Mouse (Mus musculus) limb, embryonic 13.5 days (tissue): ENCODE data around the gene Gh. TPM values are rescaled to one million over a fixed set of nuclear protein-coding genes. Genes with fewer than 3 reads are reported as not detected.

ENCODE experiments used
- ATAC-seq: fragments of 200-750 bp; cut with Nextera tagmentation; 2 replicates; pipeline ENCODE4 v1.8.0; 2017; ENCODE audit warnings: low read depth, moderate number of reproducible peaks, moderate TSS enrichment; ENCODE audit not compliant: low FRiP score
- H3K27ac ChIP-seq: fragments of 300-500 bp; sonication (generic); 2 replicates; pipeline ENCODE4 v1.5.1; 2015; ENCODE audit warnings: inconsistent platforms, mild to moderate bottlenecking, moderate library complexity
- H3K27me3 ChIP-seq: fragments of 300-500 bp; sonication (generic); 2 replicates; pipeline ENCODE4 v1.6.1; 2015; ENCODE audit warnings: mild to moderate bottlenecking, inconsistent platforms
- H3K36me3 ChIP-seq: fragments of 300-500 bp; sonication (generic); 2 replicates; pipeline ENCODE4 v1.6.1; 2015; ENCODE audit warnings: inconsistent platforms, mild to moderate bottlenecking, moderate library complexity
- H3K4me1 ChIP-seq: fragments of 300-500 bp; sonication (generic); 2 replicates; pipeline ENCODE4 v1.6.1; 2015; ENCODE audit warnings: inconsistent platforms
- H3K4me2 ChIP-seq: fragments of 300-500 bp; sonication (generic); replicated peaks from 2 replicates; pipeline ENCODE4 v1.6.1; 2015; ENCODE audit warnings: inconsistent platforms, mild to moderate bottlenecking, moderate library complexity
- H3K4me3 ChIP-seq: fragments of 300-500 bp; sonication (generic); 2 replicates; pipeline ENCODE4 v1.5.1; 2015; ENCODE audit warnings: moderate library complexity, mild to moderate bottlenecking, inconsistent platforms
- H3K9ac ChIP-seq: fragments of 300-500 bp; sonication (generic); 2 replicates; pipeline ENCODE4 v1.6.1; 2015; ENCODE audit warnings: mild to moderate bottlenecking, inconsistent platforms
- H3K9me3 ChIP-seq: fragments of 300-500 bp; sonication (generic); 2 replicates; pipeline ENCODE4 v1.6.1; 2016; ENCODE audit warnings: inconsistent platforms
- WGBS: fragments of 180-500 bp; shearing (Covaris S2); methylation state at CpG from one replicate; pipeline ENCODE4 v1.1.7; 2015; 5-methylcytosine and 5-hydroxymethylcytosine counted together
- polyA plus RNA-seq: library from polyadenylated mRNA; unstranded; fragments of >200 nt; fragmentation: Nextera tagmentation; extraction: Ambion mirVana; gene quantifications from 2 replicates; pipeline ENCODE4 v1.2.1, GENCODE M21; 2015

The Gh gene
- polyA plus RNA-seq, 1 experiment from 2014 or later = not detected

DNA sequence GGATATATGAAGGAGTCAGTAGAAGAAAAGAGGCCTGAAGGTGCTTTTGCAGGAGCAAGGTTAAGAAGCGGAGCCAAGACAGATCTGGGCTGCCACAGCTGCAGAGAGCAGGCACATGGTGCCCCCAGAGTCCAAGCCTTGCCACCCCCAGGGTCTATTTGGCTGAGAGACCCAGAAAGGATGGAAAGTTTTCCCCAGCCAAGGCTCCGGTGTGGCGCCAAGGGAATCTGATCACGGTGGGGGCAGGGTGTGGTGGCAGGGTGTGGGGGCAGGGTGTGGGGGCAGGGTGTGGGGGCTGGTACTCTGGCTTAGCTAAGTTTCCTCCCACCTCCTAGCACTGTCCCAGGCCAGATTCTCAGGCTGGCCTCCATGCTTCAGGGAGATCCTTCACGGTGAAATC lies 26.9 kb upstream of the Gh start:
- Histone ChIP-seq H3K27me3 (no peaks in the 10 kb centered on the region), H3K4me1 (peaks cover 18% of the 10 kb centered on the region), H3K9ac (no peak overlapping the region), H3K9me3 (no peaks in the 10 kb centered on the region), H3K27ac (no peak overlapping the region), H3K4me3 (no peak overlapping the region), H3K4me2 (no peak overlapping the region), H3K36me3 (no peaks in the 10 kb centered on the region)
- ATAC-seq = no peak
- WGBS = 43% methylated on average over 5 of the region's 5 CpGs

DNA sequence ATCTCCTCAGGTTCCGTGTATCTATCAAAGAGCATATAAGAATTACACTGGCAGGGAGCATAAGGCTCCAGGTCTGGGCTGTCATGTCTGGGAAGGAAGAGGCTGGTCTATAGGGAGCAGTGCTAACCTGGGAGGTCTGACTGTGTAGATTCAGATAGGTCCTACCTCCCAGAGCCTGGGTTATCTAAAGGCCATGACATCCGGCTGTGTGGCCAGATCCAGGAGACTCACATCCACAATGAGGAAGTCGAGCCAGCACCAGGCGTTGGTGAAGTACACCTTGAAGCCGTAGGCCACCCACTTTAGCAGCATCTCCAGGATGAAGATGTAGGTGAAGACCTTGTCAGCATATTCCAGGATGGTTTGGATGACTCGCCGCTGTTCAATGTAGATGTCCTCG lies 24.8 kb upstream of the Gh start:
- no peaks in the 10 kb centered on the region for H3K27me3 ChIP-seq
- peaks cover 18% of the 10 kb centered on the region for H3K4me1 ChIP-seq
- WGBS = 85% methylated on average over 8 of the region's 8 CpGs
- H3K27ac ChIP-seq = no peak overlapping the region
- no peak overlapping the region for H3K4me2 ChIP-seq
- H3K4me3 ChIP-seq = no peak overlapping the region
- H3K9ac ChIP-seq = no peak overlapping the region
- H3K9me3 ChIP-seq = no peaks in the 10 kb centered on the region
- ATAC-seq = no peak
- H3K36me3 ChIP-seq = no peaks in the 10 kb centered on the region

DNA sequence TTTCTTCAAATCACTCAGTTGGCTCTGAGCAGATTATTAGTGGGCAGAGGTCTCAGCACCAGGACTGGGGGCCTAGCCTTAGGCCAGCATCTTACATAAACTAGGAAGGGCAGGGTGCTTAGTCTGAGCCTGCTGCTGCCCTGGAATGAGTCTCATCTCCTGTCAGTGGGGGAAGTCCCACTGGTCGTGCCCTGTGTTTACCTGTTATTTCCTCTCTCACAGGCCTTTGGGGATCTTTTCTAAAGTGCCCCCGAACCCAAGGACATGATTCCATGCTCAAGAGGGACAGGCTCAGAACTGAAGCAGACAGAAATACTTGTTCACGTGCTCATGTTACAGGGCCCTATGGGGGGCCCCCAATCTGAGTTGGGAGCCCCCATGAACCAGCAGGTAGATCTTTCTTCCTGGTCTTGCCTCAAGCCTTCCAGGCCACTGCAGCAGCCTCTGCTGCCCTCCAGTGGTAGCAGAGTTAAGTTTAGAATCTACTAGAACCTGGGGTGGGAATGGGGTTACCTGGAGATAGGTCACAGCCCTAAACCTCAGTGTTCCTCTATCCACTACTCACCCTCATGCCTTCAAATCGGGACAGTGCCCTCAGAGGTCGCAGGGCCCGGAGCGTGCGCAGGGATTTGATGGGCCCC lies 24.0 kb upstream of the Gh start:
- 54% methylated on average over 8 of the region's 8 CpGs for WGBS
- Histone ChIP-seq H3K9ac (0 out of 2 replicates have a peak overlapping the region, but pooled peaks have one; percentile 19), H3K27me3 (no peaks in the 10 kb centered on the region), H3K9me3 (no peaks in the 10 kb centered on the region), H3K4me2 (no peak overlapping the region), H3K4me1 (peaks cover 18% of the 10 kb centered on the region), H3K4me3 (no peak overlapping the region), H3K27ac (no peak overlapping the region), H3K36me3 (no peaks in the 10 kb centered on the region)
- no peak for ATAC-seq

DNA sequence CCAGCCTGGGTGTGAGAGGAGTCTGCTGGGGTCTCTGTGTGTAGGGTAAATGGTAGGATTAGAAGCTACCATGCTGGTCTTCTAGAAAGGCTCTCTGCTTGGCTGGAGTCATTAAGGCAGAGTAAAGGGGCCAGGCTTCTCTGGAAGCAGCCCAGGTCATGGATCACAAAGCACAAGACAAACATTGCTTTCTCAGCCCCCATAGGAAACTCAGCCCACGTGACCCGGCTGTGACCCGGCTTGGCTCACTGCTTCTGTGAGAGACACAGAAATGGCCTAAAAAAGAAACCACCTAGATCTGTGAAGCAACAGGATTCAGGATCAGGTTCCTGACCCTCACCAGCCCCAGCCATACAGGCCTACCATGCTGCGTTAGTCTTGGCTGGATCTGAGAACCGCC lies 23.2 kb upstream of the Gh start:
- WGBS = 74% methylated on average over 5 of the region's 5 CpGs
- H3K4me2 ChIP-seq = no peak overlapping the region
- no peak overlapping the region for H3K9ac ChIP-seq
- H3K36me3 ChIP-seq = no peaks in the 10 kb centered on the region
- H3K4me1 ChIP-seq = peaks cover 18% of the 10 kb centered on the region
- H3K4me3 ChIP-seq = no peak overlapping the region
- no peak for ATAC-seq
- H3K9me3 ChIP-seq = no peaks in the 10 kb centered on the region
- H3K27me3 ChIP-seq = no peaks in the 10 kb centered on the region
- no peak overlapping the region for H3K27ac ChIP-seq

DNA sequence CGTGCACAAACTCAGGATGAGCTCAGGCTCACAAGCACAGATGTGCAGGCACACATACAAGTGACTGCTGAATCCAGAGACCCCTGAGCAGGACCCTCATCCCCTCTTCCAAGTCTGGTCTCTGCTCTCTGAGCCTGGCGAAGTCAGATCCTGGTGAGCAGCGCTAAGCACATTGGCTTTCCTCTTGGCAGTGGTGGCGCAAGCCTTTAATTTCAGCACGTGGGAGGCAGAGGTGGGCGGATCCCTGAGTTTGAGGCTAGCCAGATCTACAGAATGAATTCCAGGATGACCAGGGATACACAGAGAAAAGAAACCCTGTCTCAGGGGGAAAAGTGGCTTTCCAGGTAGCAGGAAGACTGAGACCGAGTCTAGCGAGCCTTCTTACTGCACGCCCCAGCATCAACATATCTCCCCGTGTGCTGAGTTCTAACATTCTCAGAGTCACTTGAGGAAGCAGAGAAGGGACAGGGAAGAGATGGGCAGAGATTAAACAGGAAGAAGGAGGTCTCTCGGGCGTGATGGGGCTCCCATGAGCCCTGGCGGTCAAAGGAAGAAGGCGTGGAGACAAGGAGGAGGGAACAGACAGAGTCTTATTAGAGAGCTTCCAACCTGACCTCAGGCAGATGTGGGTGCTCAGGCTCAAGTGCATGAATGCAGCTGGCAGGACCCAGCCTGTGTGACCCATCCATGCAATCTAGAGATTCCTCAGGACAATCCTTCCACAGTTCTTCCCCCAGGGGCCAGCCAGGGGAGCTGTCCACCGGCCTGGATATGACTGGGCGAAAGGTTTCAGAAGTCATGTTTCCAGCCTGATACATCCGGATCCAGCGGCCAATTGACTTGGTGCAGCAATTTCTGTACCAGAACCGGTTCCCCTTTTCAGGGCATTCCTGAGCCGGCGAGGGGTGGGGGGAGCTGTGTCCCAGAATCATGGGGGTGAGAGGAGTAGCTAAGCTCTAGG lies 17.0 kb upstream of the Gh start:
- peaks cover 51% of the 10 kb centered on the region for H3K4me1 ChIP-seq
- H3K4me2 ChIP-seq = no peak overlapping the region
- H3K4me3 ChIP-seq = no peak overlapping the region
- no peaks in the 10 kb centered on the region for H3K36me3 ChIP-seq
- no peak overlapping the region; the same call in 1 of the 2 replicates for H3K27ac ChIP-seq
- H3K27me3 ChIP-seq = no peaks in the 10 kb centered on the region
- no peak overlapping the region; the same call in 1 of the 2 replicates for H3K9ac ChIP-seq
- ATAC-seq = no peak
- 69% methylated on average over 21 of the region's 21 CpGs for WGBS
- no peaks in the 10 kb centered on the region for H3K9me3 ChIP-seq

DNA sequence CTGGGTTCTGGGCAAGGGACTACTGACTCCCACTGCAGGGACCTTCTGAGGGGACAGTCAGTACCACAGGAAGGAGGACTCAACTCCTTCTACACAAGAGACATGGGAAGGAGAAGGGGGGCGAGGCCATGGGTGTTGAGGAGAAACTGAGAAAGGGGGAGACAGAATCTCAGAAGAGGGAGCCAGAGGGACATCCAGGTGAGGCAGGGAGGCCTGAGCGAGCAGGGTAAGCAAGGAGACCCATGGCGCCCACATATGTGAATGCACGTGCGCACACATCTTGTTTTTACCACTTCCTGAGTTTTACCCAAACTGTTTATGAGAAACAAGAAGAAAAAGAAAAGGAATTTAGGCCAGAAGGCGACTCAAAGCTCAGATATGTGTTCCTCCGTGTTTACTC lies 16.1 kb upstream of the Gh start:
- peaks cover 59% of the 10 kb centered on the region for H3K4me1 ChIP-seq
- 51% methylated on average over 7 of the region's 7 CpGs for WGBS

DNA sequence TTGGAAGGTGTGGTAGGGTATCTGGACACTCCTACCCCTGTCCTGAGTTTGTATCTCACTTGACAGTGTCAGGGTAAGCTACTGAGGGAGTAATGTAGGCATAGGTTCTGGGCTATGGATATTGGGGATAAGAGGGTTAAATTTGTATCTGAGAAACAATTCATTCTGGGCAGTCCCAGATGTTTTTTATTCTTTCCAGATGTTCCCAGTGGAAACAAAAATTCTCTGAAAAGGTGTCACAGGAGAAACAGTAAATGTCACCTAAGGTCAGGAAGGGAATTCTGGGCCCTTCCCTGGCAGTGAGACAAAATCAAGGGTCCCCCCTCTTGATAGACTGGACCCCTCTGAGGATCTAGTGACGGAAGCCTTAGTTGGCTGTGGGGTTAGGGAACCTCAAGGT lies 14.8 kb upstream of the Gh start:
- Histone ChIP-seq H3K4me1 (peaks cover 59% of the 10 kb centered on the region), H3K27ac (peak overlapping the region; percentile 44; the same call in 1 of the 2 replicates), H3K4me2 (no peak overlapping the region), H3K4me3 (no peak overlapping the region), H3K9me3 (no peaks in the 10 kb centered on the region), H3K27me3 (no peaks in the 10 kb centered on the region), H3K36me3 (no peaks in the 10 kb centered on the region), H3K9ac (no peak overlapping the region)
- 7% methylated on average over 1 of the region's 1 CpGs for WGBS
- no peak for ATAC-seq

More for the DNA sequence above, 16.1 kb upstream of the Gh start:
- no peak overlapping the region for H3K4me3 ChIP-seq
- H3K9me3 ChIP-seq = no peaks in the 10 kb centered on the region
- no peaks in the 10 kb centered on the region for H3K27me3 ChIP-seq
- H3K27ac ChIP-seq = peak overlapping the region; percentile 58; the same call in 1 of the 2 replicates
- no peaks in the 10 kb centered on the region for H3K36me3 ChIP-seq
- ATAC-seq = no peak
- H3K4me2 ChIP-seq = no peak overlapping the region; the same call in 1 of the 2 replicates
- no peak overlapping the region for H3K9ac ChIP-seq

DNA sequence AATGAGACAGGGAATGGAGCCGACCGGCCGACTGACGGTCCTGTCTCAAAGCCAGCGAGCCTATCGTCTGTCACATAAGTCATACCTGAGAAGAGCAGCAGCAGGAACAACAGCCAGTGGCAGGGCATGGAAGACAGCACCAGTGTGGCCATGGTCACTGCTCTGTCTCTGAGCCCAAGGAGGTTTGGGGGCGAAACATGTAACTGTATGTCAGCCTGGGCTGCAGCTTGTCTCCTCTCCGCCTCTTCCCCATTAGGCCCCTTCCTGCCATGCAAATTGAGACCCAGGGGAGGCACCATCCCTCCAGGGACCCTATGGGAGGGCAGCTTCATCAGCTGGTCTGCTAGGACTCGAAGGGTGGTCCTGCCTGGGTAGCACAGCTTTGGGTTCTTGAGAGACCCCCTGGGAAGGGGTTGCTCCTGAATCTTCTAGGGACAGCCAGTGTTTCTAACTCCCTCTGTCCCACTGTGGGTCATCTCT lies 12.7 kb upstream of the Gh start, which contains the start of gene Cd79b:
Gene Cd79b, minus strand, starts transcription at position 430 of the 480 bp plus-strand sequence.
- ATAC-seq = no peak
- no peaks in the 10 kb centered on the region for H3K36me3 ChIP-seq
- peak within 1 kb of the TSS; percentile 55; the same call in 1 of the 2 replicates for H3K27ac ChIP-seq
- peaks cover 54% of the 10 kb centered on the region for H3K4me1 ChIP-seq
- 27% methylated on average over 9 of the region's 9 CpGs for WGBS
- H3K9me3 ChIP-seq = no peaks in the 10 kb centered on the region
- H3K4me2 ChIP-seq = peak within 1 kb of the TSS; percentile 25
- no peaks in the 10 kb centered on the region for H3K27me3 ChIP-seq
- H3K4me3 ChIP-seq = no peak within 1 kb of the TSS
- no peak within 1 kb of the TSS for H3K9ac ChIP-seq

DNA sequence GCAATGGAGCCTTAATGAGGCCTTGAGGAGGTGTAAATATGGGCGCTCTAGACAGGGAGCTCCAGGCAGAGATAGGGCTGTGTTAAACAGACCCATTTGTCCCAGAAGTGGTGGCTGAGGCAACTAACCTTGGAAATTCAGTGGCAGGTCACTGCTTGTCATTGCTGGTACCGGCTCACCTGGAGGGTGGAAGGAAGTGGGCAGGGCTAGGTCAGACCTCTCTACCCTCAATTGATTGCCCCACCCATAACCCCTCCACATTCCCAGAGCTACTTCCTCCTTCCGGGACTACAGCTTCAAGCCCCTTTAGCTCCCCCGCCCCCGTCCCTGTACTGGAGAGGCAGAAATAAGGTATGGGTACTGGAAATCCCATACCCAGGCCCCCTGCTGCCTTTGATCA lies 11.9 kb upstream of the Gh start:
- Histone ChIP-seq H3K4me2 (no peak overlapping the region; the same call in 1 of the 2 replicates), H3K4me3 (no peak overlapping the region), H3K4me1 (peaks cover 45% of the 10 kb centered on the region), H3K9me3 (no peaks in the 10 kb centered on the region), H3K9ac (no peak overlapping the region), H3K27me3 (no peaks in the 10 kb centered on the region), H3K27ac (no peak overlapping the region), H3K36me3 (no peaks in the 10 kb centered on the region)
- WGBS = 35% methylated on average over 5 of the region's 5 CpGs
- no peak for ATAC-seq

DNA sequence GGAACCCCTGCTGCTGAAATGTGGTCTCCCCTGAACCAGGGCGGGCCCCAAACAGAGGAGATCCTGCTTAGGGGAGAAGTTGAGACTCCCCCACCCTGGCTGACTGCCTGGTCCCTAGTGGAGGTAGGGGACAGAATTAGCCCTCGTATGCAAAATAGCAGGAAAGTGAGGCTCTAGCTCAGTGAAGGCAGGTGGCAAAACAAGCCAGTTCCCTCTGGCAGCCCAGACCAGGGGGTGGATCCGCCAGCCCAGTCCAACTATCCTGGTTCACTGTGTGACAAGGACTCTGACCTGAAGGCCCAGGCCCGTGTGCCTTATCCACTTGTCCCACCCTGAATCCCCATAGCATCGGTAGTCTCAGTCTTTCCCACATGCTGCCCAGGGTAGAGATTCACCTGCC lies 8.5 kb upstream of the Gh start:
- H3K9me3 ChIP-seq = no peaks in the 10 kb centered on the region
- ATAC-seq = no peak

DNA sequence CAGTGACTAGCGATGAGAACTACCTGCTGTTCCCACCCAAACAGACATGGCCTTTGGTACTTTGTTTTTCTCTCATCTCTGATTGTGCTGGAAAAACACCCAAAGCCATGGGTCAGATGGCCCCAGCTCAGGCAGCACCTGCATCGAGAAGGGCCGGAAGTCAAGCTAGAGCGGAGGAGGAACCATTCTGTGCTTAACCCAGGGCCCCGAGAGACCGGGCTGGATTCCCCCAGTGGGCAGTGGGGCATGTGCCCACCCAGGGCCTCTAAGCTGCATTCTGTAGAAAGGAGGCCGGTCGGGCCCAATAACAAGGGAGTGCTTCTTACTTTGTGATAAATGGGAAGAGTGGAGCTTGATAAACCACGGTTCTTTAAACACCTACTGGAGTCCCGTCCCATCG lies 6.5 kb upstream of the Gh start:
- Histone ChIP-seq H3K4me3 (no peak overlapping the region), H3K27me3 (no peaks in the 10 kb centered on the region), H3K36me3 (no peaks in the 10 kb centered on the region), H3K9me3 (no peaks in the 10 kb centered on the region), H3K4me2 (no peak overlapping the region), H3K27ac (no peak overlapping the region), H3K4me1 (peaks cover 2% of the 10 kb centered on the region), H3K9ac (no peak overlapping the region)
- ATAC-seq = no peak
- WGBS = 88% methylated on average over 11 of the region's 11 CpGs

More for the DNA sequence above, 8.5 kb upstream of the Gh start:
- H3K4me3 ChIP-seq = no peak overlapping the region
- no peaks in the 10 kb centered on the region for H3K27me3 ChIP-seq
- H3K27ac ChIP-seq = no peak overlapping the region
- H3K4me2 ChIP-seq = no peak overlapping the region
- 67% methylated on average over 5 of the region's 5 CpGs for WGBS
- H3K9ac ChIP-seq = no peak overlapping the region
- H3K36me3 ChIP-seq = no peaks in the 10 kb centered on the region
- H3K4me1 ChIP-seq = peaks cover 18% of the 10 kb centered on the region

DNA sequence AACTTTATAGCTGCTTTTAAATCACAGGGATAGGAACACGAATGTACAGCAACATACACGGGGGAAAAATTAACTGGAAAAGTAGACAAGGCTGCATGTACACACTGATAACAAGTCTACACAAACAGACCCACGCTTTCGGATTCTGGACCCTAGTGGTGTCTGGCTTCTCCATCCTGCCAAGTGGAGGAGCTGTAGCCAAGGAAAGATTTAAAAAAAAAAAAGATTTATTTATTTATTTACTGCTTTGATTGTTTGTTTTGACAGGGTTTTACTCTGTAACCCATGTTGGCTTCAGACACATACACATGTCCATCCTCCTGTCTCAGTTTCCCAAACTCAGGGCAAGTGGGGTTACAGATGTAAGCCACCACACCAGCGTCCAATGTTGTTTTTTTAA lies 5.8 kb upstream of the Gh start:
- no peak overlapping the region for H3K4me2 ChIP-seq
- H3K36me3 ChIP-seq = no peaks in the 10 kb centered on the region
- ATAC-seq = no peak
- H3K27me3 ChIP-seq = no peaks in the 10 kb centered on the region
- H3K9me3 ChIP-seq = no peaks in the 10 kb centered on the region
- WGBS = 57% methylated on average over 5 of the region's 5 CpGs
- H3K9ac ChIP-seq = no peak overlapping the region
- H3K4me3 ChIP-seq = no peak overlapping the region
- no peaks in the 10 kb centered on the region for H3K4me1 ChIP-seq
- H3K27ac ChIP-seq = no peak overlapping the region
